Mouse (Mus musculus) midbrain, embryonic 13.5 days (tissue): Measurements from ENCODE around the gene Fkbp1b. TPM values are rescaled to one million over a fixed set of nuclear protein-coding genes. Genes with fewer than 3 reads are reported as not detected.
"Not testable (repeated sequence)": the region's sequence is repeated elsewhere in the genome, so short reads cannot be mapped to it uniquely, and the experiment has no call there.

ENCODE experiments used
- ATAC-seq: fragments of 200-750 bp; cut with Nextera tagmentation; 2 replicates; pipeline ENCODE4 v1.8.0; 2017; ENCODE audit warnings: mild to moderate bottlenecking, moderate TSS enrichment, moderate library complexity
- H3K27ac ChIP-seq: fragments of 300-500 bp; sonication (generic); 2 replicates; pipeline ENCODE4 v1.5.1; 2015; ENCODE audit warnings: inconsistent platforms, mild to moderate bottlenecking, moderate library complexity
- H3K27me3 ChIP-seq: fragments of 300-500 bp; sonication (generic); 2 replicates; pipeline ENCODE4 v1.6.1; 2015; ENCODE audit warnings: mild to moderate bottlenecking, inconsistent platforms
- H3K36me3 ChIP-seq: fragments of 300-500 bp; sonication (generic); 2 replicates; pipeline ENCODE4 v1.6.1; 2015; ENCODE audit warnings: mild to moderate bottlenecking, inconsistent platforms
- H3K4me1 ChIP-seq: fragments of 300-500 bp; sonication (generic); replicated peaks from 2 replicates; pipeline ENCODE4 v1.6.1; 2015; ENCODE audit warnings: inconsistent platforms
- H3K4me2 ChIP-seq: fragments of 300-500 bp; sonication (generic); replicated peaks from 2 replicates; pipeline ENCODE4 v1.6.1; 2015; ENCODE audit warnings: moderate library complexity, mild to moderate bottlenecking, inconsistent platforms
- H3K4me3 ChIP-seq: fragments of 300-500 bp; sonication (generic); replicated peaks from 2 replicates; pipeline ENCODE4 v1.5.1; 2015; ENCODE audit warnings: mild to moderate bottlenecking, inconsistent platforms
- H3K9ac ChIP-seq: fragments of 300-500 bp; sonication (generic); replicated peaks from 2 replicates; pipeline ENCODE4 v1.6.1; 2015; ENCODE audit warnings: mild to moderate bottlenecking, inconsistent platforms
- H3K9me3 ChIP-seq: fragments of 300-500 bp; sonication (generic); 2 replicates; pipeline ENCODE4 v1.6.1; 2016; ENCODE audit warnings: mild to moderate bottlenecking, inconsistent platforms
- WGBS: fragments of 180-500 bp; shearing (Covaris S2); methylation state at CpG from one replicate; pipeline ENCODE4 v1.1.7; 2015; 5-methylcytosine and 5-hydroxymethylcytosine counted together
- polyA plus RNA-seq: library from polyadenylated mRNA; unstranded; fragments of >200 nt; fragmentation: Nextera tagmentation; extraction: Ambion mirVana; gene quantifications from 2 replicates; pipeline ENCODE4 v1.2.1, GENCODE M21; 2015

The Fkbp1b gene
- polyA plus RNA-seq = 18.3 and 20.7 TPM in 2 replicates

DNA sequence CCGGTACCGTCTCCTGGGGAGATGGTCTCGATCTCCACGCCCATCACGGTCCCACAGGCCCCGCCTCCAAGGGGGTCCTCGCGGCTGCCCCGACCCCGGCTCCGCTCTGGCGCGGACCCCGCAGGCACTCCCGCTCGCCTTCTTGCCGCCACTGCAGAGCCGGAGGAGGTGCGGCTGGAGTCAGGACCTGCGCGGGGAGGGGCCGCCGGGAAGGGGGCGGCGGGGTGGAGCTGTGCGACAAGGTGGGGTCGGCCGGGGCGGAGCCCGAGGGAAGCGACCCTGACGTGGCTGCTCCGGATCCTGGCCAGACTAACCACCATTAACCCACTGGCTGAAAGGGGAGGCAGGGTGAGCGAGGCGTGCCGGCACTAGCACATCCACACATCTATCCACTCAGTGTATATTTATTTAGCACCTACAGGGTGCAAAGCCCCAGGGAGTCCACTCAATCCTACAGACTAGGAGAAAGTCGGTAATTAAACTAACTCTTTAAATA lies at the start of gene Fkbp1b:
Gene Fkbp1b (minus strand): TSS at position 200 of the 496 bp plus-strand sequence.
- Histone ChIP-seq H3K36me3 (no peaks in the 10 kb centered on the region), H3K27me3 (peaks cover 33% of the 10 kb centered on the region), H3K4me3 (peak within 1 kb of the TSS; percentile 79), H3K9me3 (no peaks in the 10 kb centered on the region), H3K4me1 (peaks cover 24% of the 10 kb centered on the region), H3K9ac (peak within 1 kb of the TSS; percentile 78), H3K27ac (no peak within 1 kb of the TSS), H3K4me2 (peak within 1 kb of the TSS; percentile 92)
- ATAC-seq = peak; percentile 71
- 0% methylated on average over 37 of the region's 37 CpGs for WGBS

DNA sequence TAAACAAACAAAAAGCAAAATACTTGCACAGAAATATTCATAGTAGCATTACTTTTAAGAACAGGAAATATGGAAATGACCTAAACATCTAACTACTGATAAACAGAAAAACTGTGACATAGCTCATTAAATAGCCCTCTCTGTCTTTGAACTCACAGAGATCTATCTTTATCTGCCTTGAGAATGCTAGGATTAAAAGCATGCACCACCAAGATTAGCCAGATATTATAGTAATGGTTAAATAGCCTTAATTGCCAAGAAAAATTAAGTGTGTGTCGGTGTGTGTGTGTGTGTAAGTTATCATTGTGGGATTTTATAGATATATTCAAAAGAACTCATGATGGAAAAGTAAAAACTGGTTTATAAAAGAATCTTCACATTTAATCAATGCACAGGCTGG lies 48.5 kb upstream of the Fkbp1b start:
- Histone ChIP-seq H3K4me1 (no peaks in the 10 kb centered on the region), H3K36me3 (peaks cover 25% of the 10 kb centered on the region), H3K4me3 (no peak overlapping the region), H3K9me3 (no peaks in the 10 kb centered on the region), H3K9ac (no peak overlapping the region), H3K4me2 (no peak overlapping the region), H3K27me3 (no peaks in the 10 kb centered on the region), H3K27ac (no peak overlapping the region)
- ATAC-seq = no peak
- 90% methylated on average over 1 of the region's 1 CpGs for WGBS

DNA sequence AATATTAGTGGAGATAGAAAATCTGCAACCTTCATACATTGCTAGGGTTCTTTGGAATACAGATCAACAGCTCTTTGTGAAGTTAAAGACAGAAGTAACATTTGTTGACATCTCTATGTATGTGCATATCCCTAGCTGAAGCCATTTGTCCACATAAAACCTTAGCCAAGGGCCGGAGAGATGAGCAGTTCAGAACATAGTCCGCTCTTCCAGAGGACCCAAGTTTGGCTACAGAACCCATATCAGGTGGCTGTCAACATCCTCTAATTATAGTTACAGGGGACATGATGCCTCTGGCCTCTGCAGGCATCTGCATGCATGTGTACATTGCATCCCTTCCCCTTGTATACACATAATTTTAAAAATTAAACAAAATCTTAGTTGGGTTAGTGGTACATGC lies 47.9 kb upstream of the Fkbp1b start:
- no peak overlapping the region for H3K4me3 ChIP-seq
- H3K9me3 ChIP-seq = no peaks in the 10 kb centered on the region
- peaks cover 29% of the 10 kb centered on the region for H3K36me3 ChIP-seq
- no peaks in the 10 kb centered on the region for H3K4me1 ChIP-seq
- H3K9ac ChIP-seq = no peak overlapping the region
- no peak overlapping the region for H3K27ac ChIP-seq
- no peak overlapping the region for H3K4me2 ChIP-seq
- no peaks in the 10 kb centered on the region for H3K27me3 ChIP-seq
- WGBS = 95% methylated on average over 2 of the region's 2 CpGs
- no peak for ATAC-seq

DNA sequence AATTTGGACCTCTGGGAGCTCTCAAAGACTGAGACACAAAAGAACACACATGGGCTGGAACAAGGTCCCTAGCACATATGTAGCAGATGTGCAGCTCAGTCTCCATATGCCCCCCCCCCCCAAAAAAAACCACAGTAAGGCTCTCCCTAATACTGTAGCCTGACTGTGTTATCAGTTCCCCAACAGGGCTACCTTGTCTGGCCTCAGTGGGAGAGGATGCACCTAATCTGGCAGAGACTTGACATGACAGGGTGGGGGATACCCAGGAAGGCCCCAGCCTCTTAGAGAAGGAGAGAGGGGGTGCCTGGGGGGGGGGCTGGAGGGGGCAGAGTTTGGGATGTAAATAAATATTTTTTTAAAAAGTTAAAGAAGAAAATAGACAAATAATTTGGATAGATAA lies 47.3 kb upstream of the Fkbp1b start:
- no peaks in the 10 kb centered on the region for H3K4me1 ChIP-seq

DNA sequence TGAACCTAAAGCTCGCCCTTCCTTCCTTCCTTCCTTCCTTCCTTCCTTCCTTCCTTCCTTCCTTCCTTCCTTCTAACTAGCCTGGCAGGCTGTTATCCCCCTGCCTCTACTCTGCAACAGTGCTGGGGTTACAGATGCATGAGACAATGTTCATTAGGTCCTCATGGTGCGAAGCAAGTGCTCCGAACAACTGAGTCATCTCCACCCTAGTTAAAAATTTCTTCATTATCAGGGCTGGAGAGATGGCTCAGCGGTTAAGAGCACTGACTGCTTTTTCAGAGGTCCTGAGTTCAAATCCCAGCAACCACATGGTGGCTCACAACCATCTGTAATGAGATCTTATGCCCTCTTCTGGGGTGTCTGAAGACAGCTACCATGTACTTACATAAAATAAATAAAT lies 45.2 kb upstream of the Fkbp1b start:
- H3K4me2 ChIP-seq, H3K27me3 ChIP-seq, ATAC-seq, H3K27ac ChIP-seq, H3K9ac ChIP-seq, H3K9me3 ChIP-seq, H3K4me1 ChIP-seq, H3K4me3 ChIP-seq: not testable (repeated sequence)
- WGBS = 98% methylated on average over 4 of the region's 4 CpGs
- peaks cover 35% of the 10 kb centered on the region for H3K36me3 ChIP-seq

More for the DNA sequence above, 47.3 kb upstream of the Fkbp1b start:
- Histone ChIP-seq H3K4me3 (no peak overlapping the region), H3K27me3 (no peaks in the 10 kb centered on the region), H3K9ac (no peak overlapping the region), H3K27ac (no peak overlapping the region), H3K36me3 (peaks cover 29% of the 10 kb centered on the region), H3K9me3 (no peaks in the 10 kb centered on the region), H3K4me2 (no peak overlapping the region)
- no peak for ATAC-seq

DNA sequence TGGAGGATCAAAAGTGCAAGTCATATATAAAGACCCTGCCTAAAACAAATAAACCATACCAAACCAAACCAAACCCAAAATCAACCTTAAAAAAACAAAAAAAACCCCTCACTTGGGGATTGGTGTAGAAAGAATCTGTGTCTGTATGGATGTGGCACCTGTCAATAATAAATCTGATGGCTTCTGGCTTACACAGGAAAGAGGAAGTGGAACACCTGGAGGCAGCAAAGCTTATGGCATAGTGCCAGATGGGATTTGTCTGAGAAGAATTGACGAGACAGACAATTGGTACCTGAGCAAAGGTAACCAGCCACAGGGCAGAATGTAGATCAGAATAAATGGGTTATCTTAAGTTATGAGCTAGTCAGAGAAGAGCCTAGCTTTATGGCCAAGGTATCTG lies 43.7 kb upstream of the Fkbp1b start:
- no peaks in the 10 kb centered on the region for H3K9me3 ChIP-seq
- no peaks in the 10 kb centered on the region for H3K27me3 ChIP-seq
- WGBS = 80% methylated on average over 1 of the region's 1 CpGs
- H3K9ac ChIP-seq = no peak overlapping the region
- no peak overlapping the region for H3K4me2 ChIP-seq
- no peaks in the 10 kb centered on the region for H3K4me1 ChIP-seq
- H3K4me3 ChIP-seq = no peak overlapping the region
- H3K27ac ChIP-seq = no peak overlapping the region
- ATAC-seq = no peak
- H3K36me3 ChIP-seq = peaks cover 30% of the 10 kb centered on the region

DNA sequence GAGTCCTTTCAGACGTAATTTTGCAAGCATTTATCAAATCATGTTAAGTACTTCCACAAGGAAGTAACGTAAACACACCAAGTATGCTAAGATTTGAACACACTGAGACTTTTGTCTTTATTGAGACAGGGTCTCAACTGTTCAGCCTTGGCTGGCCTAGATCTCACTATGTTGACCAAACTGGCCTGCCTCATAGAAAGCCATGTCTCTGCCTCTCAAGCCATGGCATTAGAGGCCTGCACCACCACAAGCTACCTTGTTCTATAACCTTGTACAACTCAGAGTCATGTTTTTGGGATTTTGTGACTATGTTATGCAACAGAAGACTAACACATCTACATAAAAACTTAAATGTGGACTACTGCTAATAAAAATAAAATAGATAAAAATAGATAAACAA lies 40.7 kb upstream of the Fkbp1b start:
- no peak for ATAC-seq

DNA sequence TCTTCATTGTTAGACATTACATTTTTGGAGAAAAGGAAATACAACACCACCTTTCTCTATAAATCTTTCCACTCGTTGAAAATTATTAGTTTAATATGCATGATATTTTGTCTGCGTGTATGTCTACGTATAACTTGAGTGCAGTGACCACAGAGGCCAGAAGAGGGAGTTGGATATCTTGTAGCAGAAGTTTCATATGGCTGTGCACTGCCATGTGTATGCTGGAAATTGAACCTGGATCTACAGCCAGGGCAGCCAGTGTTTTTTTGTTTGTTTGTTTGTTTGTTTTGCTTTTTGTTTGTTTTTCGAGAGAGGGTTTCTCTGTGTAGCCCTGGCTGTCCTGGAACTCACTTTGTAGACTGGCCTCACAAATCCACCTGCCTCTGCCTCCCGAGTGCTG lies 37.7 kb upstream of the Fkbp1b start:
- H3K9me3 ChIP-seq = no peaks in the 10 kb centered on the region
- H3K4me3 ChIP-seq = no peak overlapping the region
- no peak overlapping the region for H3K9ac ChIP-seq
- H3K4me2 ChIP-seq = no peak overlapping the region
- WGBS = 94% methylated on average over 5 of the region's 5 CpGs
- no peaks in the 10 kb centered on the region for H3K27me3 ChIP-seq
- ATAC-seq = no peak
- no peak overlapping the region for H3K27ac ChIP-seq
- H3K4me1 ChIP-seq = peaks cover 6% of the 10 kb centered on the region
- peaks cover 33% of the 10 kb centered on the region for H3K36me3 ChIP-seq

More for the DNA sequence above, 40.7 kb upstream of the Fkbp1b start:
- no peak overlapping the region for H3K4me2 ChIP-seq
- peaks cover 43% of the 10 kb centered on the region for H3K36me3 ChIP-seq
- H3K4me3 ChIP-seq = no peak overlapping the region
- no peaks in the 10 kb centered on the region for H3K4me1 ChIP-seq
- H3K9me3 ChIP-seq = no peaks in the 10 kb centered on the region
- H3K27me3 ChIP-seq = no peaks in the 10 kb centered on the region
- no peak overlapping the region for H3K9ac ChIP-seq
- WGBS = 91% methylated on average over 2 of the region's 2 CpGs
- no peak overlapping the region for H3K27ac ChIP-seq

DNA sequence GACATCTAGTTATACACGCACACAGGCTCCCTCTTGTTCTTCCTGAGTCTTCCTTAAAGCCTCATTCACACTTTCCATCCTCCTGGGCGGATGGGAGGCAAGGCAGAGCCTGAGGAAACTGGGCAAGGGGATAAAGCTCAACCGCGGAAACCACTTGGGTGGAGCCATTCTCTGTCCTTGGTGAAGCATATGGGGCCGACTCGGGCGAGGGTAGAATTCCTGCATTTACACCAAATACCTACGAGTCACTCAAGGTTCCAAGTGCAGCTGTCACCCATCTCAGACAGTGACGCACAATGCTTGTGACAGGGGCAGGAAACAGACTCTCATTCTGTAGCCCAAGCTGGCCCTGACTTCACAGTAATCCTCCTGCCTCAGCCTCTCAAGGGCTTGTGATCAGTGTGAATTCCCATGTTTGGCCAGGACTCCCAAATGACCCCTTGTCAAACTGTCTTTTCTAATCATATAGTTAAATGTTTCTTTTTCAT lies 36.9 kb upstream of the Fkbp1b start:
- no peak for ATAC-seq

DNA sequence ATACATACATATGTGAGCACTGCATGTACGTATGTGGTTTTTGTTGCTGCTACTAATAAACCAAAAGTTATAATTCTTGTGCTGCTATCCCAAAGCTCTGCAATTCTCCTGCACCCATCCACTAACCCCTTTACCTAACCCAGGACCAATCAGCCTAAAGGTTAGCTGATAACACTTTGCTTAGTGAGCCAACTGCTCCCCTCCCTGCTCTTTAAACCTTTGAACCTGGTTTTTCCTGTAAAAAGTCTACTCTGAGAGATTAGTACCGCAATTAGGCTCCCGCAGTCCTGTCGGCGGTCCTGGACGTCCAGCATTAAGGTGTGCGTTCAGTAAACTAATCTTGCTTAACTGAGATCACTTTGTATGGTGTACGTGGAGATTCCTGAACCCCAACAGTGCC lies 34.2 kb upstream of the Fkbp1b start:
- H3K27ac ChIP-seq = no peak overlapping the region
- H3K9me3 ChIP-seq = no peaks in the 10 kb centered on the region
- peaks cover 13% of the 10 kb centered on the region for H3K36me3 ChIP-seq
- H3K9ac ChIP-seq = no peak overlapping the region
- H3K4me1 ChIP-seq = peaks cover 11% of the 10 kb centered on the region
- 85% methylated on average over 8 of the region's 8 CpGs for WGBS
- no peaks in the 10 kb centered on the region for H3K27me3 ChIP-seq
- no peak for ATAC-seq
- H3K4me3 ChIP-seq = no peak overlapping the region
- H3K4me2 ChIP-seq = no peak overlapping the region

More for the DNA sequence above, 36.9 kb upstream of the Fkbp1b start:
- Histone ChIP-seq H3K9ac (no peak overlapping the region), H3K9me3 (no peaks in the 10 kb centered on the region), H3K4me2 (no peak overlapping the region), H3K27me3 (no peaks in the 10 kb centered on the region), H3K4me1 (peaks cover 11% of the 10 kb centered on the region), H3K4me3 (no peak overlapping the region), H3K36me3 (peaks cover 33% of the 10 kb centered on the region), H3K27ac (no peak overlapping the region)
- 81% methylated on average over 9 of the region's 9 CpGs for WGBS

DNA sequence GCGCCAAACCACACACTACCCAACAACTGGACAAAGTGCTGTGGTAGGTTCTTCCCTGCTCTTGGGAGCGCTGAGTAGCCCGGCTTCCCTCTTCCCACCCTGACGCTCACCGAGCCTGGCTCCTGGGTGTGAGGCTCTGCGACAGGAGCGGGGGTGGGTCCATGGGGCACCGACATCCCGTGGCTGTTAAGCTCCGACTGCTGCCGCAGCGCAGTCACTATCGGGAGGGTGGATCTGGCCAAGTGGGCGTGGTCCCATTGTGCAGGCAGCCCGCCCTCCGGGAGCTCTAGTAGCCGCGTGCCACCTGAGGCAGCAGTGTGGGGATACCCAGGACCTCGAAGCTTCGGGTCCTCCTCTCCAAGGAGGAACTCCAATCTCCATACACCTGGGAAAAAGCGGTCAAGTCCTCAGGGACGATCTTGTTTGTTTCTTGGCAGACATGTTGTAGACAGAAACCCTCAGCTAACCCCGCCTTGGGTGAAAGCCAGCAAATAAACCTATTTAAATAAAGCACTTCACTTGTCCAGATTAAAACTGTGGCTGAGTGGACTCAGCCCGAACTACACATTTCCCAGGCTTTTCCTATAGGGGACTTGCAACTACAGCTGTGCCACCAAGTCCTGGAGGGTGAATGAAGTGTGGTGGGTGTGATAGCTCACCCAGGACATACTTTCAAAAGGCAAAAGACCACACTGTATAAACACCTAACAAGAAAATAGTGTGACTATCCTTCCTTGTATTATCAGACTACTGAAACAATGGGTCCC lies 33.0 kb upstream of the Fkbp1b start, which contains the start of gene Mfsd2b:
Gene Mfsd2b (minus strand): TSS at position 199 of the 767 bp plus-strand sequence.
- peaks cover 9% of the 10 kb centered on the region for H3K36me3 ChIP-seq
- peak within 1 kb of the TSS; percentile 43 for H3K4me3 ChIP-seq
- H3K4me1 ChIP-seq = peaks cover 11% of the 10 kb centered on the region
- peak within 1 kb of the TSS; percentile 78 for H3K4me2 ChIP-seq
- H3K9me3 ChIP-seq = no peaks in the 10 kb centered on the region
- 4% methylated on average over 24 of the region's 24 CpGs for WGBS
- peak; percentile 89 for ATAC-seq
- no peak within 1 kb of the TSS for H3K27ac ChIP-seq
- no peaks in the 10 kb centered on the region for H3K27me3 ChIP-seq
- peak within 1 kb of the TSS; percentile 65 for H3K9ac ChIP-seq

DNA sequence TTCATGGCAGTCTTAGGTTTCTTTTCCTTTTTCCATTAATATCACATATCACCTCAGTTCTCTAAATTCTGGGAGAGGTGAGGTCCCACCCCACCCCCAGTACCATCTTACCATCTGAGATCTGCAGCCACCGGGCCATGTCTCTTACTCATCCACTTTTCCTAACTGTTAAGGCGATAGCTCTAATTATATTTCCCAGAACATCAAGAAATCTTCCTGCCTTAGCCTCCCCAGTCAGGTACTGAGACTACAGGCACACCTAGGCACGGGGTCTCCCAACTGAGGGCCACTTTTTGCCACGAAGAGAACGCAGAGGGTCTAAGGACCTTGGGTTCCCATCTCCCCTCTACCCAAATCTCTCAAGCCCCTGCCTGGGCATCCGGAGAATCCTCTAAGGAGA lies 32.1 kb upstream of the Fkbp1b start:
- Histone ChIP-seq H3K4me2 (peak overlapping the region; percentile 78), H3K4me1 (peaks cover 11% of the 10 kb centered on the region), H3K9me3 (no peaks in the 10 kb centered on the region), H3K4me3 (no peak overlapping the region), H3K27me3 (no peaks in the 10 kb centered on the region), H3K36me3 (peaks cover 3% of the 10 kb centered on the region; the same call in 1 of the 2 replicates), H3K27ac (no peak overlapping the region), H3K9ac (peak overlapping the region; percentile 65; the same call in 1 of the 2 replicates)
- WGBS = 82% methylated on average over 6 of the region's 6 CpGs
- no peak for ATAC-seq
